Mouse (Mus musculus) hindbrain, embryonic 12.5 days (tissue): ENCODE measurements at regions not wholly inside any gene's neighbourhood (a gene's known extent, or its start where the extent isn't known, plus 50 kb on each side); places are given as distances from the start of the nearest gene placed in this dataset.

ENCODE experiments used
- ATAC-seq: fragments of 200-750 bp; cut with Nextera tagmentation; 2 replicates; pipeline ENCODE4 v1.8.0; 2017; ENCODE audit warnings: moderate TSS enrichment; ENCODE audit not compliant: low FRiP score
- H3K27ac ChIP-seq: fragments of 300-500 bp; sonication (generic); 2 replicates; pipeline ENCODE4 v1.5.1; 2016; ENCODE audit warnings: mild to moderate bottlenecking
- H3K27me3 ChIP-seq: fragments of 300-500 bp; sonication (generic); 2 replicates; pipeline ENCODE4 v1.6.1; 2016; ENCODE audit warnings: mild to moderate bottlenecking
- H3K36me3 ChIP-seq: fragments of 300-500 bp; sonication (generic); 2 replicates; pipeline ENCODE4 v1.6.1; 2016; ENCODE audit warnings: mild to moderate bottlenecking
- H3K4me1 ChIP-seq: fragments of 300-500 bp; sonication (generic); 2 replicates; pipeline ENCODE4 v1.6.1; 2016
- H3K4me2 ChIP-seq: fragments of 300-500 bp; sonication (generic); replicated peaks from 2 replicates; pipeline ENCODE4 v1.6.1; 2016; ENCODE audit warnings: mild to moderate bottlenecking
- H3K4me3 ChIP-seq: fragments of 300-500 bp; sonication (generic); 2 replicates; pipeline ENCODE4 v1.5.1; 2016; ENCODE audit warnings: mild to moderate bottlenecking
- H3K9ac ChIP-seq: fragments of 300-500 bp; sonication (generic); 2 replicates; pipeline ENCODE4 v1.6.1; 2016; ENCODE audit warnings: mild to moderate bottlenecking, moderate library complexity
- H3K9me3 ChIP-seq: fragments of 300-500 bp; sonication (generic); replicated peaks from 2 replicates; pipeline ENCODE4 v1.6.1; 2016; ENCODE audit warnings: mild to moderate bottlenecking
- WGBS: fragments of 180-500 bp; shearing (Covaris S2); methylation state at CpG from one replicate; pipeline ENCODE4 v1.1.7; 2016; 5-methylcytosine and 5-hydroxymethylcytosine counted together

DNA sequence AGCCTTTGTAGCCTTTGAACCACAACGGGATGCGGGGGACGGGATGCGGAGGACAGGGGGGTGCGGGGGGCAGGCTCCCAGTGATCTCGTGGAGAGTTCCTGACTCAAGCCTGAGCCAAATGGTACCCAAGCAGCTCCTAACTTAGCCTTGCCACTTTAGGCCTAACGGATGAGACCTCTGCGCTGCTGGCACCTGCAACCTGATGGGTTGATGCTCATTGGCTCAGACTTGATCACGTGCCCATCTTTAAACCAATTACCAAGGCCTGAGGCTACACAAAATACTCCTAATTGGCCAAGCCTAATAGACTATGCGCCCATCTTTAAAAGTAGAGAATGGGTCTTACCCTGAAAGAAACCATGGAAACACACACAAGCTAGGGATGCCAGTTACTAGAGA, 209.3 kb upstream of the Tle3 start:
- 90% methylated on average over 10 of the region's 10 CpGs for WGBS
- no peaks in the 10 kb centered on the region for H3K27me3 ChIP-seq
- ATAC-seq = no peak

DNA sequence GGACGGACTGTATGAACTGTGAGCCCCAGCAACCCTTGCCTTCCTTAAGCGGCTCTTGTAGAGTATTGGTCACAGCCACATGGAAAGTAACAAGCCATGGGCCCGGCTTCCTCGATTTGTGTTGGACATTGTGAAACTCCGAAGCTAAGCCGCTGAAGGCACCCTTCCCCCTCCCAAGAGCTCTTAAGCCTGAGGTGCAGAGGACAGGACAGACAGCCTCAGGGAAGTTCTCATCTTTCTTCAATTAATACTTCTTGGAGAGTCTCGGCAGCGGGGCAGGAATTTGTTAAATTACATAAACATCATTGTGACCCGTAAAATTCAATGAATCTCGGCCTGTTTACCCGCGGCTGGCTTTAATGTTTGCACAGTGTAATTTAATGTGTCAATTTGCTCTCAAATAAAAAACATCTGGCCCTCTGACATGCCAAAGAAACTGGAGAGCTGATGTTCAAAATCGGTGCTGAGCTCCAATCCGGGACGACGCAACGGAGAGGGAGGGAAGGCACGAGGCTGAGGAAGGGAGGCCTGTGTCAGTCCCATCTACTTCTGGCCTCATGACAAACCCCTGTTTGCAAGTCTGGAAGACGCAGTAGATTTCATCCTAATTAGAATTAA, 208.4 kb upstream of the Tle3 start:
- peaks cover 3% of the 10 kb centered on the region; the same call in 1 of the 2 replicates for H3K27me3 ChIP-seq
- no peak overlapping the region for H3K4me2 ChIP-seq
- no peak overlapping the region for H3K4me3 ChIP-seq
- H3K27ac ChIP-seq = no peak overlapping the region
- H3K36me3 ChIP-seq = no peaks in the 10 kb centered on the region
- H3K9me3 ChIP-seq = no peaks in the 10 kb centered on the region
- no peak for ATAC-seq
- H3K4me1 ChIP-seq = peaks cover 31% of the 10 kb centered on the region
- H3K9ac ChIP-seq = no peak overlapping the region
- WGBS = 59% methylated on average over 19 of the region's 19 CpGs

More for the DNA sequence above, 209.3 kb upstream of the Tle3 start:
- no peak overlapping the region for H3K27ac ChIP-seq
- no peak overlapping the region for H3K4me3 ChIP-seq
- no peaks in the 10 kb centered on the region for H3K9me3 ChIP-seq
- no peaks in the 10 kb centered on the region for H3K36me3 ChIP-seq
- H3K4me2 ChIP-seq = no peak overlapping the region
- peaks cover 37% of the 10 kb centered on the region for H3K4me1 ChIP-seq
- no peak overlapping the region for H3K9ac ChIP-seq

DNA sequence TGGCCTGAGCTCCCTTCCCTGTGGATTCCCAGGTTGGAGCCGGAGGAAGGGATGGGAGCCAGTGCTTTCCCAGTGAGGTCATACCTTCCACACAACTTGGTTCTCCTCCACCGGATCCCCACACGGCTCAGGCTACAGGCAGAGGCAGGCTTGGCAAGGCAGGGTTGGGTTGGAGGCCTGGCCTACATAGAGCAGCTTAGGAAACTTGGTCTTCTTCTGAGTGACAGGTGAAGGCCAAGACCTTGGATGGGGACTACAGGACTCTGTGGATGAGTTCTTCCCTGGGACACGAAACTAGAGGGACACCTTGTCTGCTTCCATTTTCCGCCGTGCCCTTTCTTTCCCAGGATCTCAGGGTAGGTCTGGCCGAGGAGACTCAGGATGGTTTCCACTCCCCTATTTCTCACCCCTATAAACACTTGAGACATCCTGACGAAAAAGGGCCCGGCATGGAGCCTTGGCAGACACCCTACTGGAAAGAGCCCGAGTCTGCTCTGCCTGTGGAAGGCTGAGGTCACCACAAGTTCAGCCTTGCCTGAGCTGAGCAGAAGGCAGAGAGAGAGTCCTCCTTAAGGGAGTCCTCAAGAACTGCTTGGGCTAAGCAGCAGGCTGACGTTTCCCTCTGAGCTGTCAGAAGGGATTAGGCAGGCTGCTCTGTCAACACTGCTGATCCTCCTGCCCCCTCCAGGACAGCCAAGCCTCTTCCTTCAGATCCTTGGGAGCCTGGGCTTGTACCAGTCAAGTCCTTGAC, 207.5 kb upstream of the Tle3 start:
- no peak for ATAC-seq
- no peaks in the 10 kb centered on the region for H3K9me3 ChIP-seq
- no peak overlapping the region for H3K4me2 ChIP-seq
- peaks cover 3% of the 10 kb centered on the region; the same call in 1 of the 2 replicates for H3K27me3 ChIP-seq
- H3K9ac ChIP-seq = no peak overlapping the region
- peaks cover 27% of the 10 kb centered on the region for H3K4me1 ChIP-seq
- H3K36me3 ChIP-seq = no peaks in the 10 kb centered on the region
- H3K4me3 ChIP-seq = no peak overlapping the region
- H3K27ac ChIP-seq = no peak overlapping the region
- WGBS = 63% methylated on average over 11 of the region's 11 CpGs

DNA sequence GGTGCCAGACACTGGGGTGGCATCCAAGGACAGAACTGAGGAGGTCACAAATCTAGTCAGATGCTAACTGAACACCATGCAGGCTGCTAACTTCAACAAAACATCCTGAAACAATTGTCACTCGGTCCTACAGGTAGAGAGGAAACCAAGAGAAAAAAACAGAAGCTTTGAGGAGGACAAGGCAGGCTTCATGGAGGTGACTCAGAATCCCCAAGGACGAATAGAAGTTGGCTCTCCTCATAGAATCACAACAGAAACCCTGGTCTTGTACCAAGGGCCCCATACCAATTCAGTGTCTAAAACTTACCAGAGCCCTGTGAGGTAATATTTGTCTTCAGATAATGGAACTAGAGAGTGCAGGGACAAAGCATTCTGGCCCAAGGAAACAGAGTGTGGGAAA, 206.1 kb upstream of the Tle3 start:
- H3K4me2 ChIP-seq = no peak overlapping the region
- no peaks in the 10 kb centered on the region for H3K9me3 ChIP-seq
- H3K27ac ChIP-seq = no peak overlapping the region
- no peaks in the 10 kb centered on the region for H3K36me3 ChIP-seq
- no peak overlapping the region for H3K9ac ChIP-seq
- H3K27me3 ChIP-seq = peaks cover 5% of the 10 kb centered on the region; the same call in 1 of the 2 replicates
- ATAC-seq = no peak
- 82% methylated on average over 2 of the region's 2 CpGs for WGBS
- peaks cover 27% of the 10 kb centered on the region for H3K4me1 ChIP-seq
- no peak overlapping the region for H3K4me3 ChIP-seq

DNA sequence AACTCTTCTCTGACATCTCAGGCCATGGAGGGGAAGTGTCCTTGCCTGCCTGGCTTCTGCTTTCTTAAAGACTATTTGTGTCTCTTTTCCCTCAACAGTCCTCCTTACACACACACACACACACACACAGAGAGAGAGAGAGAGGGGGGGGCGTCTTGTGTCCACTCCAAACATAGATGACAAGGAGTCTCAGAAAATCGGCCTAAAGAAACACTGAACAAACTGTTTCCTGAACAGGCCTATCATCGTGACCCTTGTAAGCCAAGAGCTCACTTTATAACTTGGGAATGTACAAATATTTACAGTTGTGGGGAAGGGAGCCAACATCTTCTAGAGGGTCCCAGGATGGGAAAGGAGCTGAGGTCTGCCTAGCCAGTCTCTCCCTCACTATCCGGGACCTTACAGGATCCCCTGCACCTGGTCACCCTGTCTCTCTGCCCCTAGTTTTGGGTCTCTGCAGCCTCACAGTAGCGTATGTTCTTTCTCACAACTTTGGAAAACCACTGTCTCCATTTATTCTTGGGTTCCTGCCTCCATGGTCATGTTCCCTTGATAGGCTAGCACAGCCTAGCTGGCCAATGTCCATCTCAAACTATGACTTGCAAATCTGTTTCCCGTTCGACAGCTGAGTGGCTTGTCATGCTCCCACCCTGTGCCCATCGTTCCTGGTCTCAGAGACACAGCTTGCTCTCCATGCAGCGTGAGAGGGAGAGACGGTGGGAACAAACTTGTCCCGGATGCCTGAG, 204.9 kb upstream of the Tle3 start:
- Histone ChIP-seq H3K4me2 (no peak overlapping the region), H3K4me3 (no peak overlapping the region), H3K9ac (0 out of 2 replicates have a peak overlapping the region, but pooled peaks have one; percentile 18), H3K27ac (no peak overlapping the region), H3K36me3 (no peaks in the 10 kb centered on the region), H3K4me1 (peaks cover 24% of the 10 kb centered on the region), H3K27me3 (peaks cover 5% of the 10 kb centered on the region; the same call in 1 of the 2 replicates), H3K9me3 (no peaks in the 10 kb centered on the region)
- no peak for ATAC-seq
- WGBS = 80% methylated on average over 11 of the region's 11 CpGs

DNA sequence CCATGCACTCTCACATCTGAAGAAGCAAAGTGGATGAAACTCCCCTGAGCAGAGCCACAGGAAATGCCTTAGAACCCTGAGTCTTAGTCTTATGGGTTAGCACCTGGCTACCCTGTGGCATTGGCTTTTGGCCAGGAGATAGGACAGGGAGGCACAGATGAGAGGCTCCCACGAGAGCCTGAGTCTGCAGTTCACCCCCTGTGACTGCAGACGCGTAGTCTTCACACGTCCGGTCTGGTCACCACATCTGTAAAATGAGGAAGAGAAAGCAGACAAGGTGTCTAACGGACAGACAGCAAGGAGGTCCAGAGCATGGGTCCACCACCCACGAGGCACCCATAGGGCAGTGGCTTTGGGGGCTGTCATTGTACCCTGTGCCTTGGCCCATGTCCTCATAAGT, 203.2 kb upstream of the Tle3 start:
- Histone ChIP-seq H3K4me2 (no peak overlapping the region), H3K4me1 (peaks cover 17% of the 10 kb centered on the region), H3K9ac (no peak overlapping the region), H3K4me3 (no peak overlapping the region), H3K36me3 (no peaks in the 10 kb centered on the region), H3K27ac (no peak overlapping the region), H3K9me3 (no peaks in the 10 kb centered on the region), H3K27me3 (peaks cover 5% of the 10 kb centered on the region; the same call in 1 of the 2 replicates)
- no peak for ATAC-seq
- 86% methylated on average over 7 of the region's 7 CpGs for WGBS

DNA sequence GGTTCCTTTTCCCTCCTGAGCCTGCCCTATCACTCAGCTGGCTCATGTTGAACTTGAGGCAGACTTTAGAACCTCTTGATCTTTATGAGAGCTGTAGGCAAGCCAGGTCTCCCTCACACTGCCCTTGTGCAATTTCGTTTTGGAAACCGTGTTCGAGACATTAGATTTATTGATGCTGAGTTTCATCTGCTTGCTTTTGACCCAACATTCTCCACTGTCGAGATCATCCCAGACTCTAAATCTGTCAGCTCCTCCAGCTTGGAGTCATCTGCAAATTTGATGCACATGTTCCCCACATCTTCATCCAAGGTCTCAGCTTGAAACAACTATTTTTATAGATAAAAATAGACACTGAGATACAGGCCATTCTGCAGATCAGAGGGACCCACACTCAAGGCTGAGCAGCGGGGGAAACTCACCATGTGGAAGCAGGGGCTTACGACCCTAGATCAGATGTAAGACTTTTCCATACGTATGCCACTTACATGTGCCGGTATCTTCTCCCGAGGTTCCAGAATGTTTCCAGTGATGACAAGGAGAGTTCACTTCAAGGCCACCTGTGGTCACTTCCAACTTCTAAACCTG, 202.6 kb upstream of the Tle3 start:
- H3K27me3 ChIP-seq = peaks cover 5% of the 10 kb centered on the region; the same call in 1 of the 2 replicates
- 88% methylated on average over 9 of the region's 9 CpGs for WGBS
- no peak overlapping the region for H3K4me3 ChIP-seq
- no peak overlapping the region for H3K4me2 ChIP-seq
- no peaks in the 10 kb centered on the region for H3K36me3 ChIP-seq
- H3K4me1 ChIP-seq = peaks cover 11% of the 10 kb centered on the region
- H3K9me3 ChIP-seq = no peaks in the 10 kb centered on the region
- no peak for ATAC-seq
- H3K27ac ChIP-seq = no peak overlapping the region
- H3K9ac ChIP-seq = no peak overlapping the region

DNA sequence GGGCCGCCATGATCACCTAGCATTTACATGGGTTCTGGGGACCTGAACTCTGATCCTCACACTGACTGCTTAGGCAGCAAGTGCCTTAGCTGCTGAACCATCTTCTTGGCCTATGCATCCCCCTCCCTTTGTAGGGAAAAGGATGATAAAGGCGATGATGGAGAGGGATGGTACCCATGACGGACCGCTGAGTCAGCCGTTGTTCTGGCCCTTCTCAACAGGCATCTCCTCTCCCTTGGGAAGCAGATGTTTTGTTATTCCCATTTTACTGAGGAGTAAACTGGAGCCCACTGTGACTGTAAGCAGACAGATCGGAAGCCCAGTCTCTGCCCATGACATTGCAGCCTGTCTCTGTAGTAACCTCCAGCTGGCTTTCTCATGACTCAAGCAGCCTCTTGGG, 201.2 kb upstream of the Tle3 start:
- H3K4me2 ChIP-seq = no peak overlapping the region
- no peak overlapping the region for H3K9ac ChIP-seq
- H3K27ac ChIP-seq = no peak overlapping the region
- 91% methylated on average over 6 of the region's 6 CpGs for WGBS
- H3K27me3 ChIP-seq = peaks cover 5% of the 10 kb centered on the region; the same call in 1 of the 2 replicates
- H3K36me3 ChIP-seq = no peaks in the 10 kb centered on the region
- peaks cover 6% of the 10 kb centered on the region for H3K4me1 ChIP-seq
- ATAC-seq = no peak
- H3K9me3 ChIP-seq = no peaks in the 10 kb centered on the region
- no peak overlapping the region for H3K4me3 ChIP-seq

DNA sequence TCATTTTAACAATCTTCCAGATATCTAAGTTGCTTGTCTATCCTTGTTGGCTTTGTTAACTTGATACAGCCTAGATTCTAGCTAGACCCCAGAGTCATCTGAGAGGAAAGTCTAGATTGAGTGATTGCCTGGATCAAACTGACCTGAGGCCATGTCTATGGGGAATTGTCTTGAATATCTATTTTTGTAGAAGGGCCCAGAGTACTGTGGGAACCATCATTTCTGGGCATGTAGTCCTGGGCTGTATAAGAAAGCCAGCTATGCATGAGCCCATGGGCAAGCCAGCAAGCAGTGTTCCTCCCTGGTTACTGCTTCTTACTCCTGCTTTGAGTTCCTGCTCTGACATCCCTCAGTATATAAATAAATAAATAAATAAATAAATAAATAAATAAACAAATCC, 199.7 kb upstream of the Tle3 start:
- Histone ChIP-seq H3K4me1 (peaks cover 6% of the 10 kb centered on the region), H3K9ac (no peak overlapping the region), H3K9me3 (no peaks in the 10 kb centered on the region), H3K36me3 (no peaks in the 10 kb centered on the region), H3K27ac (no peak overlapping the region), H3K4me2 (no peak overlapping the region), H3K27me3 (peaks cover 11% of the 10 kb centered on the region), H3K4me3 (no peak overlapping the region)
- ATAC-seq = no peak

DNA sequence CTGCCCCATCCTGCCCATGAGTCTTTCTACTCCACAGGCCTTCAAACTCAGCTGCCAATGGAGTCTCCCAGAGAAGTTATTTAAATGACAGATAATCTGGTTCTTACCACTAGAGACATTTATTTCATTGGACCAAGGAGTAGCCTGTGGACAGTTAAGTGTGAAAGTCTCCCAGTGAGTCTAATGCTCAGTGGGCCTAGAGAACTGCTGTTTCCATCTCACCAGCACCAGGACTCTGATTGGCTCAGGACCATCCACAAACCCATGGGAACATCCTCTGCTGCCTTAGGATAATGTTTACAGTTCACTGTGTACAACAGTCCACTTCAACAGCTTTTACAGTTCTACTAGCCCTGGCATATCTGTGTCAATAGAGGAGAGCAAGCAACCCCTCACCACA, 198.6 kb upstream of the Tle3 start:
- Histone ChIP-seq H3K4me3 (no peak overlapping the region), H3K4me1 (peaks cover 6% of the 10 kb centered on the region), H3K9ac (no peak overlapping the region), H3K27ac (0 out of 2 replicates have a peak overlapping the region, but pooled peaks have one; percentile 40), H3K9me3 (no peaks in the 10 kb centered on the region), H3K4me2 (no peak overlapping the region), H3K27me3 (peaks cover 8% of the 10 kb centered on the region; the same call in 1 of the 2 replicates), H3K36me3 (no peaks in the 10 kb centered on the region)
- no peak for ATAC-seq

DNA sequence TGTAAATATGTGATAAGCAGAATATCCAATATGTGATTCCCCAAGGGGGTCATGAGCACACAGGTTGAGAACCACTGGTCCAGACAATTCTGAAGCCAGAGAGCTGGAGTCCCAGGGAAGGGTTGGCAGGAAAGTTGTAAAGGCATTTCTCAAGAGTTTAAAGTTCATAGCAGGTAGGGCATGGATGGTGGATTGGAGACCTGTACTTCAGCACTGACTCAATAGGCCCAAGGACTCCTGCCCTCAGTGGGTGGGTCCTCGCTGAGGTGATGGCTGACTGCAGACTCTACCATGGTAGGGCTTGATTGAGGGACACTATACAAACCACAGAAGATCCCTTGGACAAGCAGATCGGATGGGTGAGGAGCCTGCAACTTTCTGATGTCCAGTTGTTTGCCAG, 196.8 kb upstream of the Tle3 start:
- ATAC-seq = no peak
- Histone ChIP-seq H3K9ac (no peak overlapping the region), H3K4me3 (no peak overlapping the region), H3K36me3 (no peaks in the 10 kb centered on the region), H3K27me3 (peaks cover 11% of the 10 kb centered on the region), H3K4me2 (no peak overlapping the region), H3K4me1 (peaks cover 6% of the 10 kb centered on the region), H3K27ac (no peak overlapping the region), H3K9me3 (no peaks in the 10 kb centered on the region)
- WGBS = 97% methylated on average over 2 of the region's 2 CpGs

DNA sequence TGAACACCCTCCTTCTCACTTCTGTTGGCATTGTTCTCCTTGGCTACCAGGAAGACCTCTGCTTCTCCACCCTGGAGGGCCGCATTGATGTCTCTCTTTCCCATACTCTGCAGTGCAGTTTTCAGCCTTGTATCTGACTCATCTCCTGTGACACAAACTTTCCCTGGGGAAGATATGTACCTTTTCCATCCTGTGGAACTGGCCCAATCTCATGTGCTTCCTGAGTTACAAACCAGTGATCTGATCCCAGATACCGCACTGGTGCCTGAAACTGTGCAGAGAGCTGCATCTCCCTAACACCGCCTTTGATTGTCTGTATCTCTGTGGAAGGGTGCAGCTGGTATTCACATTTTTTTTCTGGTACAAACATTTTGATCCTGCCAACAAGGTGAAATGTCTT, 195.3 kb upstream of the Tle3 start:
- H3K27ac ChIP-seq = no peak overlapping the region
- H3K36me3 ChIP-seq = no peaks in the 10 kb centered on the region
- H3K9me3 ChIP-seq = no peaks in the 10 kb centered on the region
- H3K4me1 ChIP-seq = peaks cover 6% of the 10 kb centered on the region
- H3K4me3 ChIP-seq = no peak overlapping the region
- no peak overlapping the region for H3K4me2 ChIP-seq
- H3K9ac ChIP-seq = no peak overlapping the region
- 89% methylated on average over 3 of the region's 3 CpGs for WGBS
- H3K27me3 ChIP-seq = peaks cover 9% of the 10 kb centered on the region
- no peak for ATAC-seq
